8 mouse cellular contexts compared by ENCODE assay signal in the genomic region with DNA sequence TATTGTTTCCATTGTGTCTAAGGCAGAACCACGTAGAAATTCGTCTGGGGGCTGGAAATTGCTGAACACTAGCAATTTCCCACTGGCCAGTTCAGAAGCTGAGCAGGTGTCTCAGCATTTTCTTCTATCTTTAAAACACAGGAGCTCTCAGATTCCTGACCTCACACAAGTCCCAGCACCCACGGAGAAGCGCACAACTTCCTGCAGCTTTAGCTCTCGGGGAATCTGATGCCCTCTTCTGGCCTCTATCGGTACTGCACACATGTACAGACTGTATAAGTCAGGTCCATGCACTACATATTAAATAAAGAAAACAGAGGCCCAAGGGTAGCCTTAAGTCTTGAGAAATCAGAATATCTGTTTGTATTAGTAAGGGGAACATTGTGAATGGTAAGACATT. TPM values are rescaled to one million over a fixed set of nuclear protein-coding genes. Genes with fewer than 3 reads are reported as not detected.
DNase-seq lines count a peak whose midpoint lies in the region; ATAC-seq lines count a peak whose summit lies in the region.

No protein-coding gene starts in this region.

- no peak for ATAC-seq in midbrain, embryonic 14.5 days (ENCODE audit: low FRiP score, low TSS enrichment)
- ATAC-seq in midbrain, embryonic 16.5 days, result no peak

- H3K4me3 ChIP-seq in midbrain, embryonic 14.5 days (replicated peaks; ENCODE audit: low read depth, low read length), result no peak overlapping the region
- no peak overlapping the region for H3K4me3 ChIP-seq in midbrain, embryonic 16.5 days (ENCODE audit: low read depth, low read length)

- no peak overlapping the region for H3K9ac ChIP-seq in midbrain, embryonic 14.5 days (replicated peaks; ENCODE audit: low read length)
- H3K9ac ChIP-seq in midbrain, embryonic 16.5 days (ENCODE audit: low read depth, low read length), result no peak overlapping the region

- 74% methylated on average over 6 of the region's 6 CpGs for WGBS in midbrain, embryonic 14.5 days
- 82% methylated on average over 6 of the region's 6 CpGs for WGBS in midbrain, embryonic 16.5 days

- no peaks in the 10 kb centered on the region for H3K27me3 ChIP-seq in midbrain, embryonic 14.5 days (ENCODE audit: control insufficient read depth, insufficient read depth, low read length)
- H3K27me3 ChIP-seq in midbrain, embryonic 16.5 days (ENCODE audit: control insufficient read depth, insufficient read depth, low read depth, low read length), result no peaks in the 10 kb centered on the region

- H3K4me2 ChIP-seq in midbrain, embryonic 14.5 days (ENCODE audit: low read length), result no peak overlapping the region
- H3K4me2 ChIP-seq in midbrain, embryonic 16.5 days (ENCODE audit: low read length), result no peak overlapping the region

- H3K9me3 ChIP-seq in midbrain, embryonic 14.5 days (ENCODE audit: control insufficient read depth, low read length), result no peaks in the 10 kb centered on the region
- H3K9me3 ChIP-seq in midbrain, embryonic 16.5 days (replicated peaks; ENCODE audit: control insufficient read depth, low read length, poor library complexity, severe bottlenecking), result no peaks in the 10 kb centered on the region

- peak; percentile 62 to 73 for DNase-seq in cerebellum, postnatal 10 days
- no peak for DNase-seq in cerebellum, adult 11-12 months
- DNase-seq in midbrain, embryonic 14.5 days, result peak; percentile 49
- peak; percentile 64 for DNase-seq in c-Kit-positive CD71-positive TER-119-positive erythroid progenitor cells, embryonic 14.5 days (ENCODE audit: low spot score)
- DNase-seq in kidney, postnatal 14 days, result peak; percentile 39
- DNase-seq in naive thymus-derived CD4-positive, alpha-beta T cell, adult 2 months (ENCODE audit: low read depth), result peak; percentile 87
- DNase-seq in frontal cortex, postnatal 10 days (ENCODE audit: low spot score in 2 of 2), result no peak

- no peaks in the 10 kb centered on the region for H3K36me3 ChIP-seq in midbrain, embryonic 14.5 days (ENCODE audit: control insufficient read depth, insufficient read depth, low read length)
- H3K36me3 ChIP-seq in midbrain, embryonic 16.5 days (ENCODE audit: control insufficient read depth, insufficient read depth, low read length), result no peaks in the 10 kb centered on the region

- H3K4me1 ChIP-seq in midbrain, embryonic 14.5 days (ENCODE audit: control insufficient read depth, insufficient read depth, low read length), result peaks cover 4% of the 10 kb centered on the region; the same call in 1 of the 2 replicates
- H3K4me1 ChIP-seq in midbrain, embryonic 16.5 days (ENCODE audit: control insufficient read depth, insufficient read depth, low read length), result peaks cover 5% of the 10 kb centered on the region; the same call in 1 of the 2 replicates

- no peak overlapping the region for H3K27ac ChIP-seq in midbrain, embryonic 14.5 days (replicated peaks; ENCODE audit: low read depth, low read length)
- no peak overlapping the region for H3K27ac ChIP-seq in midbrain, embryonic 16.5 days (ENCODE audit: low read length)

RNA-seq across cellular contexts. Expression of gene Mvb12b, which starts 30.6 kb away (rescaled TPM):
- polyA plus RNA-seq in midbrain, embryonic 14.5 days (2014; fragmentation: Nextera tagmentation; extraction: Ambion mirVana), result 47.9 and 60.2 TPM in 2 replicates
- polyA plus RNA-seq in midbrain, embryonic 16.5 days (2015; fragmentation: Nextera tagmentation; extraction: Ambion mirVana), result 56.9 and 70.2 TPM in 2 replicates

Comparison
In these comparisons a context has a peak if more than half of its experiments do, and no peak if none do; other contexts are left out.
1. DNase-seq: peak in cerebellum, postnatal 10 days (2 of 2), midbrain, embryonic 14.5 days (single experiment), c-Kit-positive CD71-positive TER-119-positive erythroid progenitor cells, embryonic 14.5 days (single experiment), kidney, postnatal 14 days (single experiment) and naive thymus-derived CD4-positive, alpha-beta T cell, adult 2 months (single experiment); none in cerebellum, adult 11-12 months (single experiment) and frontal cortex, postnatal 10 days (0 of 2).